Mouse (Mus musculus) MEL (cell line): ENCODE data around the gene Inpp5d.
A peak's percentile ranks its signal among the peaks of the same experiment; 100 is the strongest.

Experiments
- CTCF ChIP-seq, 3 experiments: IDR thresholded peaks in 2 of 3; conservative IDR thresholded peaks in 1 of 3; 2 replicates each; pipeline ENCODE4 v1.5.1; 2011 to 2012; ENCODE audit warnings: low read length in 3 of 3, low read depth in 2 of 3, mild to moderate bottlenecking in 2 of 3, improper control_type of control experiment in 1 of 3, inconsistent platforms in 1 of 3, mixed read lengths in 1 of 3, moderate library complexity in 1 of 3; ENCODE audit not compliant: control insufficient read depth in 1 of 3, insufficient read depth in 1 of 3, poor library complexity in 1 of 3, severe bottlenecking in 1 of 3
- GATA1 ChIP-seq: IDR thresholded peaks from 2 replicates; pipeline ENCODE4 v1.6.1; 2011; ENCODE audit warnings: low read depth, low read length, improper control_type of control experiment
- JUND ChIP-seq: IDR thresholded peaks from 2 replicates; pipeline ENCODE4 v1.6.1; 2011; ENCODE audit warnings: low read depth, mild to moderate bottlenecking, improper control_type of control experiment, low read length
- POLR2A ChIP-seq, 2 experiments: IDR thresholded peaks; 2 replicates each; pipeline ENCODE4 v1.6.1; 2011 to 2012; ENCODE audit warnings: low read length in 2 of 2, mild to moderate bottlenecking in 2 of 2, control low read depth in 1 of 2, improper control_type of control experiment in 1 of 2, low read depth in 1 of 2, moderate library complexity in 1 of 2; ENCODE audit not compliant: control insufficient read depth in 1 of 2, insufficient read depth in 1 of 2, poor library complexity in 1 of 2
- POLR2AphosphoS2 ChIP-seq: IDR thresholded peaks from 2 replicates; pipeline ENCODE4 v1.6.1; 2011; ENCODE audit warnings: low read length, improper control_type of control experiment

GRCm38 (mm10) chr1:87625254-87626025 lies 5.3 kb downstream of the Inpp5d start:
- TF ChIP-seq CTCF (IDR thresholded peaks at IDR 0.05 in 2 of 3, conservative IDR thresholded peaks at IDR 0.05 in 1 of 3; ENCODE audit: control insufficient read depth in 1 of 3, insufficient read depth in 1 of 3, low read depth in 2 of 3, low read length in 3 of 3, poor library complexity in 1 of 3, severe bottlenecking in 1 of 3) (no peak), GATA1 (no peak), JUND (peak; percentile 80; the same call in 1 of the 2 replicates), POLR2A (IDR thresholded peaks at IDR 0.05; ENCODE audit: control insufficient read depth in 1 of 2, insufficient read depth in 1 of 2, low read depth in 1 of 2, low read length in 2 of 2, poor library complexity in 1 of 2) (no peak), POLR2AphosphoS2 (no peak)
